Mouse (Mus musculus) midbrain, embryonic 10.5 days (tissue): ENCODE results near the gene H2-M10.6. TPM values are rescaled to one million over a fixed set of nuclear protein-coding genes. Genes with fewer than 3 reads are reported as not detected.

Source experiments
- DNase-seq: peaks from one replicate; pipeline ENCODE4 v3.0.0-alpha.2; 2017; ENCODE audit warnings: low spot score
- H3K27ac ChIP-seq: fragments of 300-500 bp; sonication (generic); replicated peaks from 2 replicates; pipeline ENCODE4 v1.5.1; 2016; ENCODE audit warnings: mild to moderate bottlenecking
- H3K27me3 ChIP-seq: fragments of 300-500 bp; sonication (generic); 2 replicates; pipeline ENCODE4 v1.6.1; 2016; ENCODE audit warnings: low read depth, mild to moderate bottlenecking; ENCODE audit not compliant: poor library complexity, severe bottlenecking
- H3K36me3 ChIP-seq: fragments of 300-500 bp; sonication (generic); 2 replicates; pipeline ENCODE4 v1.6.1; 2016; ENCODE audit warnings: mild to moderate bottlenecking, moderate library complexity
- H3K4me1 ChIP-seq: fragments of 300-500 bp; sonication (generic); 2 replicates; pipeline ENCODE4 v1.6.1; 2016
- H3K4me3 ChIP-seq: fragments of 300-500 bp; sonication (generic); 2 replicates; pipeline ENCODE4 v1.5.1; 2016; ENCODE audit warnings: mild to moderate bottlenecking, moderate library complexity
- H3K9me3 ChIP-seq: fragments of 300-500 bp; sonication (generic); replicated peaks from 2 replicates; pipeline ENCODE4 v1.6.1; 2016; ENCODE audit warnings: mild to moderate bottlenecking
- WGBS: fragments of 180-500 bp; shearing (Covaris S2); methylation state at CpG from one replicate; pipeline ENCODE4 v1.1.7; 2016; 5-methylcytosine and 5-hydroxymethylcytosine counted together
- polyA plus RNA-seq: library from polyadenylated mRNA; unstranded; fragments of >200 nt; fragmentation: Nextera tagmentation; extraction: Ambion mirVana; gene quantifications from 2 replicates; pipeline ENCODE4 v1.2.1, GENCODE M21; 2016

Gene H2-M10.6
- polyA plus RNA-seq, 1 experiment from 2014 or later = not detected

- Histone ChIP-seq H3K27ac (no peak overlapping the region), H3K36me3 (peaks cover 47% of the 10 kb centered on the region), H3K27me3 (no peaks in the 10 kb centered on the region), H3K9me3 (no peaks in the 10 kb centered on the region), H3K4me1 (no peaks in the 10 kb centered on the region), H3K4me3 (no peak overlapping the region)
- 87% methylated on average over 5 of the region's 5 CpGs for WGBS
- no peak for DNase-seq
Measured at GRCm38 (mm10) chr17:36848911-36849310, 36.9 kb downstream of the H2-M10.6 start.

GRCm38 (mm10) chr17:36849992-36850391, 38.0 kb downstream of the H2-M10.6 start:
- 97% methylated on average over 2 of the region's 2 CpGs for WGBS

GRCm38 (mm10) chr17:36851200-36851599, 39.2 kb downstream of the H2-M10.6 start:
- Histone ChIP-seq H3K4me3 (no peak overlapping the region), H3K4me1 (no peaks in the 10 kb centered on the region), H3K27me3 (no peaks in the 10 kb centered on the region), H3K27ac (no peak overlapping the region), H3K36me3 (peaks cover 69% of the 10 kb centered on the region), H3K9me3 (no peaks in the 10 kb centered on the region)
- DNase-seq = no peak
- 93% methylated on average over 5 of the region's 5 CpGs for WGBS

More at GRCm38 (mm10) chr17:36849992-36850391, 38.0 kb downstream of the H2-M10.6 start:
- no peaks in the 10 kb centered on the region for H3K27me3 ChIP-seq
- no peak overlapping the region for H3K27ac ChIP-seq
- DNase-seq = no peak
- no peak overlapping the region for H3K4me3 ChIP-seq
- H3K36me3 ChIP-seq = peaks cover 58% of the 10 kb centered on the region
- H3K4me1 ChIP-seq = no peaks in the 10 kb centered on the region
- no peaks in the 10 kb centered on the region for H3K9me3 ChIP-seq

GRCm38 (mm10) chr17:36851627-36852026, 39.7 kb downstream of the H2-M10.6 start:
- Histone ChIP-seq H3K36me3 (peaks cover 69% of the 10 kb centered on the region), H3K4me1 (no peaks in the 10 kb centered on the region), H3K9me3 (no peaks in the 10 kb centered on the region), H3K27ac (no peak overlapping the region), H3K4me3 (no peak overlapping the region), H3K27me3 (no peaks in the 10 kb centered on the region)
- DNase-seq = no peak
- WGBS = 85% methylated on average over 5 of the region's 5 CpGs

GRCm38 (mm10) chr17:36855484-36855883, 43.5 kb downstream of the H2-M10.6 start:
- H3K27ac ChIP-seq = no peak overlapping the region
- WGBS = 94% methylated on average over 3 of the region's 3 CpGs
- H3K4me1 ChIP-seq = no peaks in the 10 kb centered on the region
- no peak for DNase-seq
- H3K9me3 ChIP-seq = no peaks in the 10 kb centered on the region
- H3K4me3 ChIP-seq = no peak overlapping the region
- no peaks in the 10 kb centered on the region for H3K27me3 ChIP-seq
- H3K36me3 ChIP-seq = peaks cover 96% of the 10 kb centered on the region

GRCm38 (mm10) chr17:36856236-36856635, 44.3 kb downstream of the H2-M10.6 start:
- H3K36me3 ChIP-seq = peaks cover 89% of the 10 kb centered on the region
- WGBS = 93% methylated on average over 4 of the region's 4 CpGs
- no peaks in the 10 kb centered on the region for H3K4me1 ChIP-seq
- no peaks in the 10 kb centered on the region for H3K27me3 ChIP-seq
- no peak for DNase-seq
- no peaks in the 10 kb centered on the region for H3K9me3 ChIP-seq
- H3K27ac ChIP-seq = no peak overlapping the region
- H3K4me3 ChIP-seq = no peak overlapping the region

- no peaks in the 10 kb centered on the region for H3K27me3 ChIP-seq
- DNase-seq = no peak
- no peaks in the 10 kb centered on the region for H3K9me3 ChIP-seq
- peaks cover 69% of the 10 kb centered on the region for H3K36me3 ChIP-seq
- 89% methylated on average over 3 of the region's 3 CpGs for WGBS
- no peaks in the 10 kb centered on the region for H3K4me1 ChIP-seq
- H3K4me3 ChIP-seq = no peak overlapping the region
- no peak overlapping the region for H3K27ac ChIP-seq
Measured at GRCm38 (mm10) chr17:36858181-36858580, 46.2 kb downstream of the H2-M10.6 start.

- Histone ChIP-seq H3K36me3 (peaks cover 34% of the 10 kb centered on the region), H3K27ac (no peak overlapping the region), H3K4me1 (peaks cover 4% of the 10 kb centered on the region), H3K4me3 (no peak overlapping the region), H3K27me3 (peaks cover 9% of the 10 kb centered on the region), H3K9me3 (no peaks in the 10 kb centered on the region)
- 64% methylated on average over 2 of the region's 2 CpGs for WGBS
- no peak for DNase-seq
Measured at GRCm38 (mm10) chr17:36861680-36862079, 49.7 kb downstream of the H2-M10.6 start.

Other genes with a start within 250 kb of the H2-M10.6 start
- gene H2-M9, start 169.5 kb upstream of the H2-M10.6 start, polyA plus RNA-seq = not detected in 2 replicates
- gene H2-M1, start 140.0 kb upstream of the H2-M10.6 start, polyA plus RNA-seq = not detected in 2 replicates
- not detected in 2 replicates for gene H2-M10.5, start 39.3 kb upstream of the H2-M10.6 start, polyA plus RNA-seq
- 46.0 and 48.5 TPM in 2 replicates for gene Trim26, start 25.0 kb downstream of the H2-M10.6 start, polyA plus RNA-seq
- 0.27 and 0.45 TPM in 2 replicates for gene Trim15, start 55.0 kb downstream of the H2-M10.6 start, polyA plus RNA-seq
- gene Trim10, start 57.4 kb downstream of the H2-M10.6 start, polyA plus RNA-seq = 6.2 and 7.4 TPM in 2 replicates
- gene Trim40, start 78.0 kb downstream of the H2-M10.6 start, polyA plus RNA-seq = not detected in 2 replicates
- not detected in 2 replicates for gene Trim31, start 85.9 kb downstream of the H2-M10.6 start, polyA plus RNA-seq
- gene Rnf39, start 130.7 kb downstream of the H2-M10.6 start, polyA plus RNA-seq = 0.22 and 0.67 TPM in 2 replicates
- gene Ppp1r11, start 139.6 kb downstream of the H2-M10.6 start, polyA plus RNA-seq = 160 and 166 TPM in 2 replicates
- 88.5 and 96.7 TPM in 2 replicates for gene Znrd1, start 146.4 kb downstream of the H2-M10.6 start, polyA plus RNA-seq
- gene Znrd1as, start 146.4 kb downstream of the H2-M10.6 start, polyA plus RNA-seq = 8.8 and 10.6 TPM in 2 replicates
- not detected in 2 replicates for gene 2410137M14Rik, start 169.1 kb downstream of the H2-M10.6 start, polyA plus RNA-seq
- 0.83 and 1.2 TPM in 2 replicates for gene H2-M5, start 177.4 kb downstream of the H2-M10.6 start, polyA plus RNA-seq
- gene Zfp57, start 189.0 kb downstream of the H2-M10.6 start, polyA plus RNA-seq = 61.6 and 87.8 TPM in 2 replicates
- 0.10 and 0.15 TPM in 2 replicates for gene Mog, start 211.2 kb downstream of the H2-M10.6 start, polyA plus RNA-seq
- 7.9 and 12.2 TPM in 2 replicates for gene Gabbr1, start 233.8 kb downstream of the H2-M10.6 start, polyA plus RNA-seq